Mouse (Mus musculus) retina, postnatal 1 day (tissue): ENCODE results near the gene Ick.
"Not testable (repeated sequence)": the region's sequence is repeated elsewhere in the genome, so short reads cannot be mapped to it uniquely, and the experiment has no call there.

Experiments used
- DNase-seq: peaks from one replicate; pipeline ENCODE4 v3.0.0-alpha.2; 2012

Ick gene

GRCm38 (mm10) chr9:78105501-78105932, 3.5 kb upstream of the Ick start:
- DNase-seq = no peak

GRCm38 (mm10) chr9:78106821-78107220, 2.2 kb upstream of the Ick start:
- DNase-seq = no peak

DNA sequence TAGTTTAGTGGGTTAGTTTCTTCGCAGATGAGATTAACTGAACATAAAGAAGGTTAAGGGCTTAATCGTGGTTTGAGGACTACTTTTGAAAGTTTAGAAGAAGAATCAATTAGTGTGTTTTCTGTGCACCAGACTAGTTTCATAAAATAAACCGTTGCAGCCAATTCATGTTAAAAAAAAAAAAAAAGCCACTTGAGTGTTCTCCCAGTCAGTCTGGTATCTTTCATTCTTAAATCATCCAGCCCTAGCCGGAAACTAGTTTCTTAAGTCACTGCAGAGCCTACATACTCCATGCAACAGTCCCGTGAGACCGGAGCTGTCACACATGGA, 1.4 kb upstream of the Ick start:
- no peak for DNase-seq

DNA sequence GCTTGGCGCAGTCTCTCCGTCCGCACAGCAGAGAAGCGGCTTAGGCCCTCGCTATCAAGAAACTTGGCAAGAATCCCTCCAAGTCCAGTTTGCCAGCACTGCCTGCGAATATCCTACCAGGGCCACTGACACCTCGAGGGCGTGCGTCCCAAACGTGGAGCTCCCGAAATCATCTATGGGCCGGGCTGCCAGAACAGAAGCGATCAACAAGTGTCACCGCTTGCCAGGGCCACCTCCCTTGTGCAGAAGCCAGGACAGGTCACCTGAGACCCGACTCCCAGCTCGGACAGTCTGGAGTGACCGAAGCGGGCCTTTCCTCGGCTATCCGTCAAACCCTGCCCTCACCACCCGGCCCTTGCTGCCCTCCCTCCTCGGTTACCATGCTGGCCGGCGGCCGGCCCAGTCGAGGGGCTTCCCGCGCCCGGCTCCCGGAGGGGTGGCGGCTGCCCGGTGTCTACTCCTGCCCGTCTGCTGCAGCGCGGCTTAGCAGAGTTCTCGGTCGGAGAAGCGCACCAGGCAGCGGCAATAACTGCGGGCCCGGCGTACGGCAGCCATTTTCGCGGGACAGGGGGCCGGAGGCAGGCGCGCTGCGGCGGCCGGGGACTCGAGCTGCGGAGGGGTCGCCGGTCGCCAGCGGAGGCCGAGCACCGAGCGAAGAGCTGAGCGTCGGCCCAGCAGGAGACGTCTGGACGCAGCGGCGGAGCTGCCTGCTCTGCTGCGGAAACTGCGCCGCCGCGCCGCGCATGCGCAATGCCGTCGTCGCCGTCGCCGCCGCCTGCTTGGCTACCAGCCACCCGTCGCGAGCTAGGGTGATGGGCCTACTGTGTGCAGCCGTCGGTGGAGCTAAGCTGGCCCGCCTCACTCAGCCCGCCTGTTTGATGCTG, 838 bp upstream of the Ick start:
- DNase-seq = peak; percentile 91

GRCm38 (mm10) chr9:78109656-78110055, 664 bp downstream of the Ick start:
- peak; percentile 59 for DNase-seq

DNA sequence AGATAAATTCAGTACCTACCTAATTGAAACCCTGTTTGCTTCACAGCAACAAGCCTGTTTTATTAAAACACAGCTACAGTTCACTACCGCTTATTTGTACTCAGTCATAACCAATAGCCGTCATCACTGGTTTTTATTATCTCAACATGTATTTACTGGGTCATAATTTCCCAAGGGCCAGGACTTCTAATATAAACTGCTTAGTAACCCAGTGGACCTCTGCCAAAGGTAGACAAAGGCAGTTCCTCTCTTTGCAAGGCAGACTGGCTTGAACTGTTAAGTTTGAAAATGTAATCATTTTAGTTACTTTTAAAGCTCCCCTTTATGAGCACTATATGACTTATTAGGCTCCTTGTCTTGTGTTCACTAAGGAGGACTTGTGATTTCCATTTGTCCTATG, 2.5 kb downstream of the Ick start:
- no peak for DNase-seq

- peak; percentile 95 for DNase-seq
Measured at GRCm38 (mm10) chr9:78112770-78113537, 4.0 kb downstream of the Ick start.

DNA sequence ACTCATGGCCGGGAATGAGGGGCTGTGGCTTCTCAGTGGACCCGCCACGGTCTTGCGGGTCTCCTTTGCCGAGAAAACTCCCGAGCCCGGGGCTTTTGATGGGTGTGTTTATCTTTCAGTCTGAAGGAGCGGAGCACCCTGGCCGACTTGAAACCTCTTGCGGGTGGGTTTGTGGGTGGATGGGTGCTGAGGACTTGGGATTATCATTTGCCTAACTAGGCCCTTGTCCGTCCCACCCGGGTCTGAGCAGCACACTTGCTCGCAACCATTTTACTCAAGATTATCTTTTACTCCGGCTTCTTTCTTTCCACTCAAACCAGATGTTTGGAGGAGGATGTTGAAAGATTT, 4.5 kb downstream of the Ick start:
- DNase-seq = no peak

DNA sequence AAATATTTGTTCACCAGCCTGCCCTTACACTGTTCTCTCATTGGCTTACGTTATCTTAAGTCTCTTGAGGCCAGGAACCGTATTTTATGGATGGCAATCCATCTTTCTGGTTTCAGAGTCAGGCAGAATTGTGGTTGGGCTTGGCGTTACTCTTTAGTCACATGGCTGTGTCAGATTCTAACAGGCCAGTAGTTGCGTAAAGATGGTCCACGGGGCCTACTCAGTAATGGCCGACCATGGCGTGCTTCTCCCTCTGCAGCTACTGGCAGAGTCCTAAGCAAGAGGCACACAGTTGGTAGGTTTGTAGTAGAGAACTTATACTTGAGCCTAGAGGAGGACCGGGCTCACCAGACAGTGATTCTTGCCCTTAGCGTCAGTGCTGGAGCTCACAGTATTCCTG, 6.8 kb downstream of the Ick start:
- no peak for DNase-seq

- no peak for DNase-seq
Measured at GRCm38 (mm10) chr9:78117690-78118089, 8.7 kb downstream of the Ick start.

DNA sequence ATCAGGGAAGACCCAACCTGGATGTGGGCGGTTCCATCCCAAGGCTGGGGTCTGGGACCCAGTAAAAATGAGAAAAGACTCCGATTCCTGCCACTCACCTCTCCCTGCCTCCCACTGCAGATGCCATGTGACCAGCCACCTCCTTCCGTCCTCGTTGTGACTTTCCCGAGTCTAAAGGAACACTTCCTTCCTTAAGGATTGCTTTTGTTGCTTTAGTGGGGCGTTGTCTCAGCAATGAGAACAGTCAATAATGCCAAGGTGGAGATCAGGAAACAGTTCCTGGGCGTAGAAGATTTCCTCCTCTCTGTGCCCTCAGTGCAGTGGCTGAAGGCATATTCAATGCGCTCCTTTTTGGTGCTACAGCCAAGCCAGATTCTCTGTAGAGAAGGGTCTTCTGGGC, 12.4 kb downstream of the Ick start:
- no peak for DNase-seq

- no peak for DNase-seq
Measured at GRCm38 (mm10) chr9:78121985-78122384, 13.0 kb downstream of the Ick start.

DNA sequence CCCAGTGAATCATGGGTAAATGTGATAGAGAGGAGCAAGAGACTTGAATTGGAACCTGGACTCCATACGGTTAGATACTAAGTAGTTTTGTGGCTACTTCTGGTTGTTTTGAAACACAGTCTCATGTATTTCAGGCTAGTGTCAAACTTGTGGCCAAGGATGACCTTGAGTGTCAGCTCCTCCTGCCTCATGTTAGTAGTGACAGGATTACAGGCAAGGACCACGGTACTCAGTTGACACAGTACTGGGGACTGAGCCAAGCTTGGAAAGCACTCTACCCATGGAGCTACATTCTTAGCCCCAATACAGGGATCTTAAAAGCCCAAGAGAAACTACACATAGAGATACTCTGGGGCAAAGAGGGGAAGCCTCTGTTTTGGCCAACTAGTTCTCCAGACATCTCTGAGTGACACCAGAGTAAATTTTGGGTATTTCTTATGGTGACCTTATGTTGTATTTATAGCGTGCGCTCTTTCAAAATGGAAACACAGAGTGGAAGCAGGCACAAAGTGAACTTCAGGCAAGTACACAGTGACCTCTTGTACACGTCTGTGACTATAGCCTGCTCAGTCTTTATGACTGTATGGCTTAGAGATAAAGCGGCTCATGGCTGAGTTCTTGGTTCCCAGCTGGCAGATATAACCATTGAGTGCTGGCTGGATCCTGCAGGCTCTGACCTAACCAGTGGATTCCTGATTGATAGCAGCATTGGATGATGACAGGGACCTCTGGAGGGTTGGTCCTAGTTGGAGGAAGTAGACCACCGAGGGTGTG, 14.1 kb downstream of the Ick start:
- no peak for DNase-seq

DNA sequence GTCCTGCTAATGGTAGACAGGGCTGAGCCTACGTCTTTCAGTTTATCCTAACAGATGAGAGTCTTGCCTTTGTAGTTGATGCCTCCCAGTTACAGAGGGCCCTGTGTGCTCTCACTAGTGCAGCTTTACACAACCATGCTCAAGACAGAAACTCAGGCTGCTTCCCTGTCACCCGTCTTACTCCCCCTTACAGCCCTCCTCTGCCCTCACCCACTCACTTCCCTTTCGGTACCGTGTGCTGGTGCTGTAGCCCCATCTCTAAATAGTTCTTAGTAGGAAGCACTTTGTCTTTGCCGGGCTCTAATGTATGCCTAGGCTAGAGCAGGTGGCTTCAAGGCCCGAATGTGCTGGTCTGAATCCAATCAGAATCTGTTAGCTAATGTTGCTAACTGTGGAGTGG, 15.3 kb downstream of the Ick start:
- no peak for DNase-seq

GRCm38 (mm10) chr9:78126007-78126406, 17.0 kb downstream of the Ick start:
- DNase-seq = peak; percentile 51

DNA sequence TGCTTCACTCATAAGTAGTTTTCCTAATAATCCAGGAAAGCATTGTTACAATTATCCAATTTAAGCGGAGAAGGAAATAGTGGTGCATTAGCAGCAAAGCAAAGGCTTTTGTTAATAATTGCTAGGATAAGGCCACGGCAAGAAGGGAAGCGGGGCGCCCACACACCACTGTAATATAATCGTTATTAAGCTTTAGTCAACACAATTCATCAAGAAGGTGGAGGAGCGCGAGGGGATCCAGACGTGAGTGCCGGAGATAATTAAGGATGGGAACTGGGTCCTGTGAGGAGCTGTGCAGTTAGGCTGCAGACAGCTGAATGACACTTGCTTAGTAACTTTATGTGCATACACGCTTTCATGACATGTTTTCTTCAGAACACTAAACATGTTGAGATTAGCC, 17.7 kb downstream of the Ick start:
- DNase-seq = no peak

DNA sequence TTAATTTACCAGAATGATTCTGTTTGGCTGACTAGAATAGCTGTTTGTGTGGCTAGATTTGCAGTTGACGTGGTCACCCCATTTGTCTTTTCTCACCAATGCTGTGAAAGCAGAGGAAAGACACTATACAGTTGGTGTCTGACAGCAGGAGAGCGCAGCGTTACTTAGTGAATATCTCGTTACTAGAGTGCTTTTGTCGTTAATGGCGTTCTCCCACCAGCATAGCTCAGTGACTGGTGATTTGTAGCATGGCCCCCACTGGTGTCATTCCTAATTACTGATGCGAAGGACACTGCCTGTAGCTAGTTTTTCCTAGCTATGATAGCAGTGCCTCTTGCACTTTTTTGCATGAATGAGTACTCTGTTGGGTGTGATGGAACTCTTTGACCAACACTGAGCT, 26.7 kb downstream of the Ick start:
- no peak for DNase-seq

DNA sequence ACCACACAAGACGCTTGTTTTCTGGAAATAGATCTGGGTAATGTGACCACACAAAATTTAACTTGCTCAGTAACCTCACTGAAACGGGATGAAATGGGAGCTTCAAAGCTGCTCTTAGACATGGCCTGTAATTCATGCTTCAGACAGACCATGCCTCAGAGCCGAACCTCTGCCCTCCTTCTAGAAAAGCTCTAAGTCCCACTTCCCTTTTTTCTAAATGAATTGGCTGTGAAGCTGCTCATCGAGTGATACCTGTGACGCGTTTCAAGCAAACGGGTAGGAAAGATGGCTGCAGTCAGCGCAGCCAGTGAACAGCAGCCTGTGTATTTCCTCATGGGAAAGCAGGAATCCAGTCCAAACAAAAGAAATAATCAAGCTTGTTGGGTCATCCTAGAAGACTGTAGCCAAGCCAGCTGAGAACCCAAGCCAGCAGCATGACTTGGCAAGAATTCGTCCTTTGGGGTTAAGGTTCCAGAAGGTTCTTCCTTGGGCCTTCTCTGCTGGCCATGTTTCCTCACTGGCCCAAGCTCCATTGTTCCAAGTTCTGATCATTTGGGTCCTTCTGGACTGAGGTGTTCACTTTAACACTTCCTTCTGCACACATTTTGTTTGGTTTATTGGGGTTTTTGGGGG, 29.2 kb downstream of the Ick start:
- no peak for DNase-seq

DNA sequence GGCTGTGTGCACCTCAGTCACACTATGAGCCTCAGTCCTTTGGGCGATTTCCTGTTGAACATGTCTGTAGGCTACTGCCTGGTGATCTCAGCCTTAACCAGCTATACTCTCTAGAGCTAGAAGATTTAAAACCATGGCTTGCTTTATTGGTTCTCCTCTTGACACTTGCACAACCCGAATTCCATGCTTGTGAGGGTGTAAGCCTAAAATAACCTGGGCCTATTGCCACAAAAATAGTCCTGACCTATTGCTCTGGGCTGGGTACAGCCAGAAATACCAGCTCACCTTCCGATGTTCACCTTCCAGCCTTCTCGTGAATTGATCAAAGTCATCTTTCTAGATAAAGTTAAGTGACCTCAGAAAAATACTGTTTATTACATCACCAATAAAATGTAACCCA, 30.5 kb downstream of the Ick start:
- no peak for DNase-seq

- DNase-seq = peak; percentile 56
Measured at GRCm38 (mm10) chr9:78146099-78146498, 37.1 kb downstream of the Ick start.

GRCm38 (mm10) chr9:78146627-78147026, 37.6 kb downstream of the Ick start:
- DNase-seq = peak; percentile 25

GRCm38 (mm10) chr9:78148149-78148548, 39.2 kb downstream of the Ick start:
- no peak for DNase-seq

GRCm38 (mm10) chr9:78149770-78150169, 40.8 kb downstream of the Ick start:
- not testable (repeated sequence) for DNase-seq
